Mouse (Mus musculus): ENCODE measurements around the gene Grap. TPM values are rescaled to one million over a fixed set of nuclear protein-coding genes. Genes with fewer than 3 reads are reported as not detected.

Gene Grap
- polyA plus RNA-seq, 1 experiment from 2014 or later = 10.2 TPM

DNA sequence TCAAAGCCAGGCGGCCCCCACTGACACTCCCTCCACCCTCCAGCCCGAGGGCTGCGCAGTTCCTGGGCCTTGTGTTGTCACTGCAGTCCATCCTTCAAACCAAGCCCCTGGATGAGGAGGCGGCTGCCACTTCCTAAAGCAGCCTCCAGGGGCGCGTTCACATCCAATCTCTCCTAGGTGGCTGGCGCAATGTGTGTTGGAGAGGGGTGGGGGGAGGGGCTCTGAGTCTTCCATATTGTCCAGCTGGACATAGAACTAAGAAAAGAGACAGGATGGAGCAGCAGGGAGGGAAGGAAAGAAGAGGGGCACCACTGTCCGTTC is 21.7 kb downstream of the Grap start:
- Histone ChIP-seq H3K4me2 (ENCODE audit: low read length) (no peak overlapping the region), H3K9me3 (ENCODE audit: control insufficient read depth, low read length) (no peaks in the 10 kb centered on the region), H3K27ac (ENCODE audit: low read length) (no peak overlapping the region), H3K4me3 (replicated peaks; ENCODE audit: low read length) (no peak overlapping the region), H3K27me3 (replicated peaks; ENCODE audit: control insufficient read depth, insufficient read depth, low read length) (no peaks in the 10 kb centered on the region), H3K9ac (replicated peaks; ENCODE audit: low read depth, low read length) (no peak overlapping the region), H3K4me1 (replicated peaks; ENCODE audit: control insufficient read depth, insufficient read depth, low read length) (peaks cover 5% of the 10 kb centered on the region), H3K36me3 (ENCODE audit: control insufficient read depth, insufficient read depth) (no peaks in the 10 kb centered on the region)
- peak; percentile 66 for ATAC-seq
- WGBS = 4% methylated on average over 8 of the region's 8 CpGs

DNA sequence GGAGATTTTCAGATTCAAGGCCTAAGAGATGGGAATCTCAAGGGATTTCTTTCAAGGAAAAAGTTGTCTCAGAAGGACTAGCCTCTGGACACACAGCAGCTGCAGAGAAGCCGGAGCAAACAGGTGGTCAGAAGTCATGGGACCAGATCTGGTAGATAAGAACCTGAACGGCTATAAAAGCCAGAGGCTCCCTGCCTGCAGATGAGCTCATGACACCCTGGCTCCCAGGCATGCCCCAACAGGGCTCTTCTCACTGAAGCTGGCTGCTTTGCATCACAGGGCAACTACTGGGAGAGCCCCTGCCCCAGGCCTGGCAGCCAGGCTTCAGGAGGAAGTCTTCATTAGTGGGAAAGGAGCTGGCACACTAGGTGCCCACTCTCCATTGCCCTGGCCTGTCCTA is 22.3 kb downstream of the Grap start:
- Histone ChIP-seq H3K4me1 (replicated peaks; ENCODE audit: control insufficient read depth, insufficient read depth, low read length) (peaks cover 5% of the 10 kb centered on the region), H3K36me3 (ENCODE audit: control insufficient read depth, insufficient read depth) (no peaks in the 10 kb centered on the region), H3K27me3 (replicated peaks; ENCODE audit: control insufficient read depth, insufficient read depth, low read length) (no peaks in the 10 kb centered on the region), H3K27ac (ENCODE audit: low read length) (no peak overlapping the region), H3K9ac (replicated peaks; ENCODE audit: low read depth, low read length) (no peak overlapping the region), H3K4me3 (replicated peaks; ENCODE audit: low read length) (no peak overlapping the region), H3K9me3 (ENCODE audit: control insufficient read depth, low read length) (no peaks in the 10 kb centered on the region), H3K4me2 (ENCODE audit: low read length) (no peak overlapping the region)
- WGBS = 67% methylated on average over 2 of the region's 2 CpGs
- no peak for ATAC-seq

DNA sequence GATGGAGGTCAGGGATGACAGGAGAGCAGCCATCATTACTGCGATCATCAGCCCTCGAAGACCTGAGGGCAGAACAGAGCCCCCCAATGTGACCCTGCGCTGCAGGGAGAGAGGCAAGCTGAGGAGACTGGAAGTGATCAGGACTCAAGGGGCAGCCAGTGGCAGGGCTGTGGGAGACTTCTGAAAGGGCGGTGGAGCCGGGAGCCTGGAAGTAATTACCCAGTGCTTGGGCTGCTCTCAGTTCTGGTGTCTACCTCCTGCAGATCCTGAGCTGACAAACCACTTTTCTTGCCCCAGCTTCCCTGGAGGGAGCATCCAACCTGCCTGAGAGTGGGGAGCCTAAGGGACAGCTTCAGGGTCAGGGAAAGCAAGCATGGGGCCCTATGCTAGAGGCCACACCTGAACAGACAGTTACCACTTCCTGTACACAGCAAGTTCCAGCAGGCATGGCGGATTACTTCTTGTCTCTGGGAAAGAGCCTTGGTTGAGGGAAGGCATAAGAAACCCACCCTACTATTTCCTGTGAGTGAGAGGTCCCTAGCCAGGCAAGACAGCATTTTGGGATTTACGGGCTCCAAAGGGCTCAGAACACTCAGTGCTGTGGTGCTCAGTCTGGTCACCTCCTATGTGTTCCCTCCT is 23.3 kb downstream of the Grap start:
- Histone ChIP-seq H3K4me1 (replicated peaks; ENCODE audit: control insufficient read depth, insufficient read depth, low read length) (peaks cover 5% of the 10 kb centered on the region), H3K4me3 (replicated peaks; ENCODE audit: low read length) (no peak overlapping the region), H3K4me2 (ENCODE audit: low read length) (no peak overlapping the region), H3K9ac (replicated peaks; ENCODE audit: low read depth, low read length) (no peak overlapping the region), H3K36me3 (ENCODE audit: control insufficient read depth, insufficient read depth) (no peaks in the 10 kb centered on the region), H3K27me3 (replicated peaks; ENCODE audit: control insufficient read depth, insufficient read depth, low read length) (no peaks in the 10 kb centered on the region), H3K9me3 (ENCODE audit: control insufficient read depth, low read length) (no peaks in the 10 kb centered on the region), H3K27ac (ENCODE audit: low read length) (no peak overlapping the region)
- no peak for ATAC-seq
- 77% methylated on average over 7 of the region's 7 CpGs for WGBS

DNA sequence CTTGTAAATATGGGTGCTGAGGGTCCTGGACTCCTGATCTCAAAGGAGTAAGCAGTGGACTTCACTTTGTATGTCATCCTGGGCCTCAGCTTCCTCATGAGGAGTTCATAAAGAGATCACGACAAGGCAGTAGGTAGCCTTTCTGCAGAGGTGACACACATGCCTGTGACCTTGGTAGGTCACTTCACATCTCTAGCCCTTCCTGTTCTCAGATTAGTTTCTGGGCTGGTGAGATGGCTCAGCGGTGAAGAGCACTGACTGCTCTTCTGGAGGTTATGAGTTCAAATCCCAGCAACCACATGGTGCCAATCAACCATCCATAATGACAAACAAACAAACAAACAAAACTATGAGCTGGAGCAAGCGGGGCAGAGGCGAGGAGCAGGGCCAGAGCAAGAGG is 24.6 kb downstream of the Grap start:
- Histone ChIP-seq H3K36me3 (ENCODE audit: control insufficient read depth, insufficient read depth) (no peaks in the 10 kb centered on the region), H3K9me3 (ENCODE audit: control insufficient read depth, low read length) (no peaks in the 10 kb centered on the region), H3K9ac (replicated peaks; ENCODE audit: low read depth, low read length) (no peak overlapping the region), H3K4me2 (ENCODE audit: low read length) (no peak overlapping the region), H3K27me3 (replicated peaks; ENCODE audit: control insufficient read depth, insufficient read depth, low read length) (peaks cover under 1% of the 10 kb centered on the region; the same call in 1 of the 2 replicates), H3K4me1 (replicated peaks; ENCODE audit: control insufficient read depth, insufficient read depth, low read length) (peaks cover 5% of the 10 kb centered on the region), H3K27ac (ENCODE audit: low read length) (no peak overlapping the region), H3K4me3 (replicated peaks; ENCODE audit: low read length) (no peak overlapping the region)
- ATAC-seq = no peak
- WGBS = 85% methylated on average over 4 of the region's 4 CpGs

DNA sequence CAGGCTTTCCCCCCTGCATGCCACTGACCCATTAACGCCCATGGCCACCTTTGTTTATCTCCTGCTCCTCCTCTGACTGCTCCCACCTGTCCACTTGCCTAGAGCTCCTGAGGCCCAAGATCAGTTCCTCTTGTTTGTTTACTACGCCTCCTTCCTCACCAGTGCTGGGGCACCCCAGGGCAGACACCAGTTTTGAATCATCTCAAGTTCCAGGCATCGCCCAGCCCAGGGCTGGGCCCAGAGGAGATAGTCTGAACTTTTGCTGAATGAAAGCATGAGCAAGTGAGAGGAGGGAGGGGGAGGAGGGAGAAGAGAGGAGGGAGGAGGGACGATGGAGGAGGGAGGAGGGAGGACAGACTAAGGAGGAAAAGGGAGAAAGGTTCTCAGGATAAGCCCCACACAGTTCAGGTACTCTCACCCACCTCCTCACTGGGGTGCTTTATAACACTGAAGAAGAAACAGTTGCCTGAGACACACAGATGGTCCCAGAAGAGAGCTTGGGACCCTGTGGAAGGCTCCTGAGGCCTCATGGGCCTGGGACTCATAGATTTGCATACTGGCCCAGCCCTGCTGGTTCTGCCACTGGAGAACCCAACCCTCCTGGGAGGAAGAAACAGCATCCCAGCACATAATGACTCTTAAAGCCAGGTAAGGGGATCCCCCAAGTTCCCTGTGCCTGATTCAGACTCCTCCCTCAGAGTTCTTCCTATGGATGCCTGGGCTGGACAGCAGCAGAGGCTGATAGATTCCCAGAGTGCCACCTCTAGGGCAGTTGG is 26.2 kb downstream of the Grap start:
- Histone ChIP-seq H3K9me3 (ENCODE audit: control insufficient read depth, low read length) (no peaks in the 10 kb centered on the region), H3K4me1 (replicated peaks; ENCODE audit: control insufficient read depth, insufficient read depth, low read length) (peaks cover 11% of the 10 kb centered on the region), H3K36me3 (ENCODE audit: control insufficient read depth, insufficient read depth) (no peaks in the 10 kb centered on the region), H3K4me3 (replicated peaks; ENCODE audit: low read length) (no peak overlapping the region), H3K4me2 (ENCODE audit: low read length) (no peak overlapping the region), H3K9ac (replicated peaks; ENCODE audit: low read depth, low read length) (no peak overlapping the region), H3K27ac (ENCODE audit: low read length) (no peak overlapping the region), H3K27me3 (replicated peaks; ENCODE audit: control insufficient read depth, insufficient read depth, low read length) (peaks cover 15% of the 10 kb centered on the region)
- ATAC-seq = no peak
- WGBS = 72% methylated on average over 4 of the region's 4 CpGs

DNA sequence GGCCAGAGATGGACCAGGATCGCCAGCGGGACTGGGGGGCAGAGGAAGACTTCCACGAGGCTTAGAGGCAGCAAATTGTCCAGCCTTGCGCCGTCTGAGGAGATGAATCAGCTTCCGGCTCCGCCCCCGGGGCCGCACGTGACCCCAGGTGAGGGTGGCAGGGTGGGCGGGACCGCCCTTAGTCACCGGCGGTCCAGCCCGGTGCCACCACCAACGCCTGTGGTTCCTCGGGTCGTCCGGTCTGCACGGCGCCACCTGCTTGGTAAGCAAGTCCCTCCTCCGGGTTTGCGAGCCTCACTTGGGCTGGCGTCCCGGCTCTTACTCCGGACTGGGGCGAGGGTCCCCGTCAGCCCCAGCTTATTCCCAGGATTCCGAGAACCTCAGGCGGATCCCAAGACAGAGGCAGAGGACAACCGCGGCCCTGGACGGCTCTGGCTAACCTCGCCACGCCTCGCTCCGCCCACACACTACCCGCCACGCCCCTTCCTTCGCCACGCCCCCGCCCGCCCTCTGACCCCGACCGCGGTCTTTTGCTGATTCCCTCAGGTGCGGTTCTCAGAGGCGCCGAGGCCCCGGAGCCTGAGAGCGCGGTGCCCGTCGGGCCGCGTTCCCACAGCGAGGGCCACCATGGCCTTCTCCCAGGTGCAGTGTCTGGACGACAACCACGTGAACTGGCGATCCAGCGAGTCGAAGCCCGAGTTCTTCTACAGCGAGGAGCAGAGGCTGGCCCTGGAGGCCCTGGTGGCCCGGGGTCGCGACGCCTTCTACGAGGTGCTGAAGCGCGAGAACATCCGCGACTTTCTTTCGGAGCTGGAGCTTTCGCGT is 31.1 kb downstream of the Grap start, which contains the start of gene Fam83g:
Fam83g (plus strand) TSS at position 185 of the 825 bp plus-strand sequence.
- Histone ChIP-seq H3K9ac (replicated peaks; ENCODE audit: low read depth, low read length) (peak within 1 kb of the TSS; percentile 37), H3K36me3 (ENCODE audit: control insufficient read depth, insufficient read depth) (no peaks in the 10 kb centered on the region), H3K4me1 (replicated peaks; ENCODE audit: control insufficient read depth, insufficient read depth, low read length) (peaks cover 10% of the 10 kb centered on the region), H3K4me3 (replicated peaks; ENCODE audit: low read length) (peak within 1 kb of the TSS; percentile 43), H3K9me3 (ENCODE audit: control insufficient read depth, low read length) (no peaks in the 10 kb centered on the region), H3K27ac (ENCODE audit: low read length) (no peak within 1 kb of the TSS), H3K27me3 (replicated peaks; ENCODE audit: control insufficient read depth, insufficient read depth, low read length) (peaks cover 24% of the 10 kb centered on the region), H3K4me2 (ENCODE audit: low read length) (peak within 1 kb of the TSS; percentile 55)
- 2% methylated on average over 76 of the region's 76 CpGs for WGBS
- peak; percentile 33; the same call in 1 of the 2 replicates for ATAC-seq

DNA sequence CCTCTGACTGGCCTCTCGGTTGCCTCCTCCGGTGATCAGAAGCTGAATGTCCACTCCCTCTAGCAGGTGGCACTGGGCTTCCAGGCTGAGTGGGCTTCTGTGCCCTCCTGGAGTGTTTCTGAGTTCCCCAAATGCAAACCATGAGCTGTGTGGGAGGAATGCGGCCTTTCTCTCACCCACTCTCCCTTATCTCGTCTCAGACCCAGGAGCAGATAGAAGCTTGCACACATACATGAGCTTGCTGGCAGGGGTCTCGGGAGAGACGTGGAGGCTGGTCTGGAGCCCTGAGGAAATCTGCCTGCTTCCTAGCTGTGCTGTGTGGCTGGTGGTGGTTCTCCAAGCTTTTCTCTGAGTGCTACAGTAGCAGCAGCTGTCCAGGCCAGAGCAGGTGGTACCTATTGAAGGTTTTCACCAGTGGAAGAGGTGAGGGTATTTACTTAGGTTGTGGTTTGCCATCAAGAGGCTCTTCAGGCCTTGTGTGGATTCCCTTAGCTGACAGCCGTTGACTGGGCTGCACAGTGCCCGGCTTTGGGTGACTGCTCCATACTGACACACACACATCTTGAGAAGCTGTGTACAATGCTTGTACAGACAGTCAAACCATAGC is 32.2 kb downstream of the Grap start:
- no peak overlapping the region for H3K27ac ChIP-seq (ENCODE audit: low read length)
- peaks cover 10% of the 10 kb centered on the region for H3K4me1 ChIP-seq (replicated peaks; ENCODE audit: control insufficient read depth, insufficient read depth, low read length)
- H3K9me3 ChIP-seq (ENCODE audit: control insufficient read depth, low read length) = no peaks in the 10 kb centered on the region
- whole genome bisulfite sequencing = 73% methylated on average over 8 of the region's 8 CpGs
- H3K9ac ChIP-seq (replicated peaks; ENCODE audit: low read depth, low read length) = no peak overlapping the region
- no peak overlapping the region for H3K4me2 ChIP-seq (ENCODE audit: low read length)
- no peaks in the 10 kb centered on the region for H3K36me3 ChIP-seq (ENCODE audit: control insufficient read depth, insufficient read depth)
- no peak overlapping the region for H3K4me3 ChIP-seq (replicated peaks; ENCODE audit: low read length)
- H3K27me3 ChIP-seq (replicated peaks; ENCODE audit: control insufficient read depth, insufficient read depth, low read length) = peaks cover 24% of the 10 kb centered on the region
- no peak for ATAC-seq

DNA sequence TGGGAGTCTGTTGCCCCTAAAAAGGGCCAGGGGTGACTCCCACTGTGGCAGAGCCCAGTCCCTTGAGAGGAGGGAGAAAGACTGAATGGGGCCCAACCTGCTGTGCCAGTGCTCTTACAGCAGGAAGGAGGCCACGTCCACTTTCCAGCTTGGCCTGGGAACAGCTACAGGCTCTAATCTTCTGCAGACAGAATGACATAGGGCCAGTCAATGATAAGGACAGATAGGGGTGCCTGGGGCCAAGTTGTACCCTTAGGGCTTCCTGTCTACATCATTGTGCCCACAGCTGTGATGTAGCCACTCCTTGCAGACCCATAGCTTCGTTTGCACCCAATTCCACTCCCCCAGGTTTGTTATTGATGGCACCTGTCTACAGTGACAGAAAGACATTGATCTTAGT is 33.1 kb downstream of the Grap start:
- WGBS = 68% methylated on average over 2 of the region's 2 CpGs
- H3K36me3 ChIP-seq (ENCODE audit: control insufficient read depth, insufficient read depth) = no peaks in the 10 kb centered on the region
- H3K4me1 ChIP-seq (replicated peaks; ENCODE audit: control insufficient read depth, insufficient read depth, low read length) = peaks cover 10% of the 10 kb centered on the region

DNA sequence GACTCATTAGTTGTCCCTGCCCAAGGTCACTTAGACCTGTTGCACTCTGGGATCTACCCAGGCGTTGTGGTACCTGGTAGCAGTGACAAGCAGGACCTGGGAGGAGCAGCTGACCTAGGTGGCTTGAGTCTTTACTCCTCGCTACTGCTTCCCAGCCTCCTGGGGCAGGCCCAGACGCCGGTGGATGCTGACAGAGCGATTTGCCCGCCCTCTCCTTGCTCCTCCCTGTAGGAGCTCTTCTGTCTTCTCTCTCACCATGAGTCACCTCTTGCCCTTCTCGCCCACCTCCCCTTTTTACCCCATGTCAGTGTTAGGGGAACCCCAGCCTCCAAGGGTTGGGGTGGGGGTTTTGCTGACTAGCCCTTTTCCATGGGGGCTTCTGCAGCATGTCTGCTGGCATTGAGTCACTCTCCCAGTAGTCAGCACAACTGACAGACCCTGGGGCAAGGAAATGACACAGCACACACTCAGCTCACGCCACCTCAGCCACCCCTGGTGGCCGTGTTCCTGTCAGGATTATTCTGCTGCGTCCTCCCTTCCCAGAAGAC is 33.9 kb downstream of the Grap start:
- Histone ChIP-seq H3K27ac (ENCODE audit: low read length) (no peak overlapping the region), H3K9me3 (ENCODE audit: control insufficient read depth, low read length) (no peaks in the 10 kb centered on the region), H3K27me3 (replicated peaks; ENCODE audit: control insufficient read depth, insufficient read depth, low read length) (peaks cover 24% of the 10 kb centered on the region), H3K4me1 (replicated peaks; ENCODE audit: control insufficient read depth, insufficient read depth, low read length) (peaks cover 10% of the 10 kb centered on the region), H3K36me3 (ENCODE audit: control insufficient read depth, insufficient read depth) (no peaks in the 10 kb centered on the region), H3K4me3 (replicated peaks; ENCODE audit: low read length) (no peak overlapping the region), H3K4me2 (ENCODE audit: low read length) (no peak overlapping the region), H3K9ac (replicated peaks; ENCODE audit: low read depth, low read length) (no peak overlapping the region)
- ATAC-seq = no peak
- WGBS = 64% methylated on average over 10 of the region's 10 CpGs

More for the DNA sequence above, 33.1 kb downstream of the Grap start:
- ATAC-seq = no peak
- H3K4me2 ChIP-seq (ENCODE audit: low read length) = no peak overlapping the region
- no peak overlapping the region for H3K4me3 ChIP-seq (replicated peaks; ENCODE audit: low read length)
- H3K27me3 ChIP-seq (replicated peaks; ENCODE audit: control insufficient read depth, insufficient read depth, low read length) = peaks cover 24% of the 10 kb centered on the region
- H3K9ac ChIP-seq (replicated peaks; ENCODE audit: low read depth, low read length) = no peak overlapping the region
- H3K27ac ChIP-seq (ENCODE audit: low read length) = no peak overlapping the region
- H3K9me3 ChIP-seq (ENCODE audit: control insufficient read depth, low read length) = no peaks in the 10 kb centered on the region

Data from forebrain, embryonic 16.5 days (tissue).